Mouse (Mus musculus) stomach, postnatal 0 days (tissue): Measurements from ENCODE around the gene Htr1d. TPM values are rescaled to one million over a fixed set of nuclear protein-coding genes. Genes with fewer than 3 reads are reported as not detected.

Experiments used
- ATAC-seq: fragments of 200-750 bp; cut with Nextera tagmentation; 2 replicates; pipeline ENCODE4 v1.8.0; 2017; ENCODE audit not compliant: low FRiP score, low TSS enrichment
- DNase-seq: peaks from one replicate; pipeline ENCODE4 v3.0.0-alpha.2; 2016; ENCODE audit warnings: low spot score
- H3K27ac ChIP-seq: fragments of 300-500 bp; sonication (generic); replicated peaks from 2 replicates; pipeline ENCODE4 v1.5.1; 2014; ENCODE audit warnings: mild to moderate bottlenecking, control low read depth
- H3K27me3 ChIP-seq: fragments of 300-500 bp; sonication (generic); 2 replicates; pipeline ENCODE4 v1.6.1; 2014; ENCODE audit warnings: low read length; ENCODE audit not compliant: control insufficient read depth, insufficient read depth
- H3K36me3 ChIP-seq: fragments of 300-500 bp; sonication (generic); 2 replicates; pipeline ENCODE4 v1.6.1; 2014; ENCODE audit warnings: low read length, mixed read lengths; ENCODE audit not compliant: control insufficient read depth, insufficient read depth
- H3K4me1 ChIP-seq: fragments of 300-500 bp; sonication (generic); replicated peaks from 2 replicates; pipeline ENCODE4 v1.6.1; 2014; ENCODE audit warnings: antibody characterized with exemption; ENCODE audit not compliant: control insufficient read depth, insufficient read depth
- H3K4me2 ChIP-seq: fragments of 300-500 bp; sonication (generic); replicated peaks from 2 replicates; pipeline ENCODE4 v1.6.1; 2014; ENCODE audit warnings: low read depth, mild to moderate bottlenecking, control low read depth, moderate library complexity
- H3K4me3 ChIP-seq: fragments of 300-500 bp; sonication (generic); 2 replicates; pipeline ENCODE4 v1.5.1; 2014; ENCODE audit warnings: low read depth, low read length, control low read depth
- H3K9ac ChIP-seq: fragments of 300-500 bp; sonication (generic); 2 replicates; pipeline ENCODE4 v1.6.1; 2014; ENCODE audit warnings: mild to moderate bottlenecking, low read length, control low read depth, mixed read lengths
- H3K9me3 ChIP-seq: fragments of 300-500 bp; sonication (generic); 2 replicates; pipeline ENCODE4 v1.6.1; 2016; ENCODE audit warnings: low read length; ENCODE audit not compliant: control insufficient read depth
- CTCF ChIP-seq: IDR thresholded peaks from 2 replicates; pipeline ENCODE4 v1.5.1; 2016; ENCODE audit warnings: antibody characterized with exemption, low read depth, mild to moderate bottlenecking, moderate library complexity
- EP300 ChIP-seq: optimal IDR thresholded peaks from 2 replicates; pipeline ENCODE3; 2016; ENCODE audit warnings: antibody characterized with exemption
- WGBS: fragments of 180-500 bp; shearing (Covaris S2); extraction: QIAGEN DNeasy Blood & Tissue Kit; methylation state at CpG from one replicate; pipeline ENCODE4 v1.1.7; 2014; 5-methylcytosine and 5-hydroxymethylcytosine counted together
- polyA plus RNA-seq: library from polyadenylated mRNA; unstranded; fragments of >200 nt; fragmentation: Nextera tagmentation; extraction: Ambion mirVana; gene quantifications from 2 replicates; pipeline ENCODE4 v1.2.1, GENCODE M21; 2015

Gene Htr1d
- polyA plus RNA-seq, 1 experiment from 2014 or later, result 0.34 TPM

DNA sequence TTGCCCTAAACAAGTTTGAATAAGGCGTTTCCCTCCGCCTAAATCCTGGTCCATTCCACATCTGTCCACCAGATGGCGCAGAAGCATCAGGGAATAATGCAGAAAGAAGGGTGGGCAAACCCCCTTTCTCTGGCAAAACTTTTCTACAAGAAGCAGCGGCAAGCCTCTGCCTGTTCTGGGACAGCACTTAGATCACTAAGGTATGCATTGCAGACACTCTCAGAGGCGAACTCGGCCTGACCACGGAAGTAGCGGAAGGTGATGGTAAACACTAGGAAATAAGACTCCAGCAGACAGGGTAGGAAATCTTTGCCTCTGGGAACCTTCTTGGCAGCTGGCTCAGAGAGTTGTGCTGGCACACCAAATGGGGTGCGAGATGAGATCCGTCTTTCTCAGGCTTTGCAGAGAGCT, 31.5 kb downstream of the Htr1d start:
- Histone ChIP-seq H3K27ac (no peak overlapping the region), H3K9me3 (no peaks in the 10 kb centered on the region), H3K4me2 (peak overlapping the region; percentile 53), H3K4me1 (no peaks in the 10 kb centered on the region), H3K36me3 (no peaks in the 10 kb centered on the region), H3K4me3 (peak overlapping the region; percentile 17), H3K27me3 (no peaks in the 10 kb centered on the region), H3K9ac (peak overlapping the region; percentile 31; the same call in 1 of the 2 replicates)
- peak; percentile 97 for TF ChIP-seq CTCF
- TF ChIP-seq EP300, result no peak
- ATAC-seq (peak; percentile 13; the same call in 1 of the 2 replicates), DNase-seq (peak; percentile 76)
- WGBS, result 4% methylated on average over 10 of the region's 10 CpGs

DNA sequence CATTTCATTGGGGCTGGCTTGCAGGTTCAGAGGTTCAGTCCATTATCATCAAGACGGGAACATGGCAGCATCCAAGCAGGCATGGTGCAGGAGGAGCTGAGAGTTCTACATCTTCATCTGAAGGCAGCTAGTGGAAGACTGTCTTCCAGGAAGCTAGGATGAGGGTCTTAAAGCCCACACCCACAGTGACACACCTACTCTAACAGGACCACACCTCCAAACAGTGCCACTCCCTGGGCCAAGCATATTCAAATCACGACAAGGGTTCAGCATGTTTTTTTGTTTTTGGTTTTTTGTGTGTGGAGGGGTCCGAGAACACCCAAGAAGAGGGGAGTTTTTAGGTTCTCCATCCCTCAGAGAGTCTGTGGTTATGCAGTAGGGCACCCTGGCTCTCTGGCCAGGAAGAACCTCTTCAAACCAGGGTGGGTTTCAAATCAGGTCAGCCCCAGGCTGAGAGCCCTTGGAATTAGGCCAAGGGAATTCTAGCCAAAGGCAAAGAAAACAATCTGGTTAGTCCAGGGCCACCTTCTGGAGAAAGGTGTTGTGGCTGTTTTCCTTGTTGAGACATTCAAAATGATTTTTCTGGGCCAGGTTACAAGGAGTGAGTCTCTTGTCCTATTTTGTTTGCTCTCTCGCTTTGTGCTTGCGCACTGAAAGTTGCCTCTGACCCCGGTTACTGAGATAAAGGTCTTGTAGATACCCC, 33.3 kb downstream of the Htr1d start:
- H3K9me3 ChIP-seq, result no peaks in the 10 kb centered on the region
- H3K27ac ChIP-seq, result no peak overlapping the region
- DNase-seq (no peak), ATAC-seq (no peak)
- no peak overlapping the region for H3K4me2 ChIP-seq
- no peaks in the 10 kb centered on the region for H3K4me1 ChIP-seq
- no peaks in the 10 kb centered on the region for H3K27me3 ChIP-seq
- no peaks in the 10 kb centered on the region for H3K36me3 ChIP-seq
- TF ChIP-seq EP300, result no peak
- TF ChIP-seq CTCF, result no peak
- 82% methylated on average over 6 of the region's 6 CpGs for WGBS
- H3K4me3 ChIP-seq, result no peak overlapping the region
- H3K9ac ChIP-seq, result no peak overlapping the region

DNA sequence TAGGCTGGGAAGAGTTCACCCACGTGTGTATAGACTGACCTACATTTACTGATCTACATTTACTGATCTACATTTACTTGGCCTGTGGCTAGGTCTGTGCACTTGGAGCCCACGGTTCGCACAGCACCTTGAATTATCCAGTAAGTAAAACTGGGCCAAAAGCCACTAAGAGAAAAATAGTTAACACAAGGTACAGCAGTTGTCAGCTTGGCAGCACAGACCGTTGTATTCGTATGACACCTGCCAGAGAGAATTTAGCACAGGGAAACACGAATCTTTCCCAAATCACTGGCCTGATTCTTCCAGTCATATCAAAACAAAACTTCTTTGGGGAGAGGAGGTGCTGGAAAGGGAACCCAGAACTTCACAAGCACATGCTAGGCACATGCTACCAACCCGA, 35.0 kb downstream of the Htr1d start:
- no peaks in the 10 kb centered on the region for H3K4me1 ChIP-seq
- no peak overlapping the region for H3K4me2 ChIP-seq
- ATAC-seq (no peak), DNase-seq (no peak)
- H3K36me3 ChIP-seq, result no peaks in the 10 kb centered on the region
- TF ChIP-seq EP300 (no peak), CTCF (no peak)
- WGBS, result 80% methylated on average over 7 of the region's 7 CpGs
- H3K9ac ChIP-seq, result no peak overlapping the region
- no peak overlapping the region for H3K27ac ChIP-seq
- no peak overlapping the region for H3K4me3 ChIP-seq
- H3K9me3 ChIP-seq, result no peaks in the 10 kb centered on the region
- H3K27me3 ChIP-seq, result no peaks in the 10 kb centered on the region

DNA sequence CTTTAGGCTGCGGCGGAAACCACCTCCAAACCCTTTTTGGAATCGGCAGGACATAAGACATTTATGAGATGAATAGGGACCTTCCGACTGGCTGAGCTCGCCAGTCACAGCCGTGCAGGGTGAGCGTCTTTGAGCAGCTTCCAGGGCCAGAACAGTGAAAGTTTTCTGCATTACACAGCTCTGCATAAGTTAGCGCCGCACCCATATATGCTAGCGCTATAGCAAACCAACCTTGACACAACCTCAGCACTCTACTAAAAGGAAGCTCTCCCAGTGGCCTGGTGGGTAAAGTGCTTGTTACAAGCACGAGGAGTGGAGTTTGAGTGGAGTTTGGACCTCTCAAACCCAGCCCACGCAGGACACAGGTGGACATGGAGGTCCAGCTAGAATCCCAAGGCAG, 35.9 kb downstream of the Htr1d start:
- Histone ChIP-seq H3K27me3 (no peaks in the 10 kb centered on the region; the same call in 1 of the 2 replicates), H3K27ac (no peak overlapping the region), H3K9ac (no peak overlapping the region), H3K4me1 (no peaks in the 10 kb centered on the region), H3K9me3 (no peaks in the 10 kb centered on the region), H3K4me2 (no peak overlapping the region), H3K36me3 (no peaks in the 10 kb centered on the region), H3K4me3 (no peak overlapping the region)
- ATAC-seq (no peak), DNase-seq (no peak)
- 77% methylated on average over 12 of the region's 12 CpGs for WGBS
- TF ChIP-seq EP300, result no peak
- TF ChIP-seq CTCF, result no peak

DNA sequence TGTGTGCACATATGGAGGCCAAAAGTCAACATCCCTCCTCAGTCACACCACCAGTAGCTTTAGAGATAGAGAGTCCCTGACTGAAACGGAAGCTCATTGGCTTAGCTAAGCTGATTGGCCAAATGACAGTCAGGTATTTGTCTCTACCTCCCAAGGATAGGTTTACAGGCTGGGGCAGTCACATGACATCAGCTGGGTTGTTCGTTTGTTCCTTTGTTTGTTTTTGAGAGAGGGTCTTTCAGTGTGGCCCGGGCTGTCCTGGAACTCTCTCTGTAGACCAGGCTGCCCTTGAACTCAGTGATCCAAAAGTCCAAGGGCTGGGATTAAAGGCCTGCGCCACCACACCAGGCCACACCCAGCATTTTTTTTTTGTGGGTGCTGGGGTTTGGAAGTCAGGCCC, 37.9 kb downstream of the Htr1d start:
- no peak overlapping the region for H3K9ac ChIP-seq
- H3K27ac ChIP-seq, result no peak overlapping the region
- no peak overlapping the region for H3K4me3 ChIP-seq
- no peaks in the 10 kb centered on the region for H3K36me3 ChIP-seq
- no peak for TF ChIP-seq CTCF
- no peak for TF ChIP-seq EP300
- H3K27me3 ChIP-seq, result no peaks in the 10 kb centered on the region; the same call in 1 of the 2 replicates
- no peak for DNase-seq
- no peak overlapping the region for H3K4me2 ChIP-seq
- no peaks in the 10 kb centered on the region for H3K9me3 ChIP-seq
- 58% methylated on average over 4 of the region's 4 CpGs for whole genome bisulfite sequencing
- no peak for ATAC-seq
- 0 out of 2 replicates have a peak, but pooled peaks cover 1% of the 10 kb centered on the region for H3K4me1 ChIP-seq

DNA sequence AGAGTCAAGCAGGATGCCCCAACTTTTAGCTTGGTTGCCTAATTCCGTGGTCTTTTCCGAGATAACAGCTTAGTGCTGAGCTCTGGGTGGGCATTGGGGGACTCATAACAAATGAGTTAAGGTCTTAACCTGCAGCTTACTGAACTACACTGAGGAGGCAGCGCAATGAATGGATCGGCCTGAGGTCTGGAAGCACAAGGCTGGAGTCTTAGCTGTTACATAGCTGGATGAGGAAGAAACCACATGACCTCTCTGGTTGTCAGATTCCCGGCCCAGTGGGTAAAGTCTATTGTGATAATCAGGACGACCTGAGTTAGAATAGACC, 38.4 kb downstream of the Htr1d start:
- 29% methylated on average over 6 of the region's 6 CpGs for WGBS
- peak overlapping the region; percentile 97 for H3K4me2 ChIP-seq

More for the DNA sequence above, 38.4 kb downstream of the Htr1d start:
- no peak for DNase-seq
- Histone ChIP-seq H3K9ac (peak overlapping the region; percentile 74; the same call in 1 of the 2 replicates), H3K27ac (peak overlapping the region; percentile 90), H3K27me3 (no peaks in the 10 kb centered on the region; the same call in 1 of the 2 replicates), H3K4me3 (peak overlapping the region; percentile 69), H3K36me3 (no peaks in the 10 kb centered on the region), H3K9me3 (no peaks in the 10 kb centered on the region), H3K4me1 (0 out of 2 replicates have a peak, but pooled peaks cover 3% of the 10 kb centered on the region)
- no peak for TF ChIP-seq EP300
- no peak for TF ChIP-seq CTCF
- ATAC-seq, result no peak
